Mouse (Mus musculus) 416B (cell line): ENCODE results near the gene Comt.

Source experiments
- DNase-seq: peaks from one replicate; pipeline ENCODE4 v3.0.0; 2011; ENCODE audit warnings: low read depth

Comt gene

DNA sequence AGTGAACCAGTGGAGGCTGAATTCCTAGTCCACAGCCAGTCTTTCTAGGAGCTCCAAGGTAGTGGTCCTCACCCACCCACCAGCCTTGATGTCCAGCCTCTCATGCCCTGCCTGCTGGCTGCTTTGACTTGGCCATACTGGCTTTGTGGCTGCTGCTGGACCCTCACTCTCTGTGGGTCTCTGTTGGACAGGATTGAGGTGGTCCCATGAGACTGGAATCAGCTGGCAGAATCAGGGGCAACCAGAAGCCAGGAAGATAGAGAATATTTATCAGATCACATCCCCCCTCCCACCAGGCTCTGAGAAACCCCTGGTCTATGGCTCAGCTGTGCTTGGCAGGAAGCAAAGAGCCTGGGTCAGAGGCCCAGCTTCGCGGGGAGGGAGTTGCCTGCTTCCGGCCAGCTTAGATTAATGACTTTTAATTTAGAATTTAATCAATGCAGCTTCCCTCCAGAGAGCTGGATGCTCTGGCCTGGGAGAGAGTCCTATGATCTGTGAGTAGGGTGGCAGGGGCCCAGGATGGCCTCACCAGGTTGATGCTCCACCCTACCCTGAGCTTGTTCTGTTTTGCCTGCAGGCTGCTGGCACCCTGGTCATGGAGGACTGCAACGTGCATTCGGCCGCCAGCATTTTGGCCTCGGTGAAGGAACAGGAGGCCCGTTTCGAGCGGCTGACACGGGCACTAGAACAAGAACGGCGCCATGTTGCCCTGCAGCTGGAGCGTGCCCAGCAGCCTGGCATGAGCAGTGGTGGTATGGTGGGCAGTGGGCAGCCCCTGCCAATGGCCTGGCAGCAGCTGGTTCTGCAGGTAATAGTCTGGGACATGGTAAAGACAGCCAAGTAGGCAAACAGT, 37.8 kb downstream of the Comt start:
- DNase-seq = no peak

GRCm38 (mm10) chr16:18387704-18388582, 38.7 kb downstream of the Comt start:
- DNase-seq = peak; percentile 20

DNA sequence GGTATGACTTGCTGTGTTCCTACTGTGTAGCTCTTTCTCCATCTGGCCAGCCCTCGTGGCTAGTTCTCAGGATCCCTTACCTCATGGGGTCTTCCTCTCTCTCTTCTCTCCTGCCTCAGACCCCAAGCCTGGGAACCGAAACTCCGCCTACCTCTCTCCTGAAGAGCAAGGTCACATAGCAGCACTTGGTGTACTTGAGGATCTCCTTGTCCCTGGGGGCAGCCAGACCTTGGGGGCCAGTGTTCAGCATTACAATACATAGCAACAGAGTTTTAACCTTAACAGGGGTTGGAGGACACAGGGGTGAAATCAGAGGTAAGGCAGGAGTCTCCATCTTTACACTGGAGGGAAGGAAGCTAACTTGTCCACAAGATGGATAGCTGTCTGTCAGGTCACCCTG, 39.7 kb downstream of the Comt start:
- no peak for DNase-seq

GRCm38 (mm10) chr16:18386451-18386850, 40.2 kb downstream of the Comt start:
- no peak for DNase-seq

DNA sequence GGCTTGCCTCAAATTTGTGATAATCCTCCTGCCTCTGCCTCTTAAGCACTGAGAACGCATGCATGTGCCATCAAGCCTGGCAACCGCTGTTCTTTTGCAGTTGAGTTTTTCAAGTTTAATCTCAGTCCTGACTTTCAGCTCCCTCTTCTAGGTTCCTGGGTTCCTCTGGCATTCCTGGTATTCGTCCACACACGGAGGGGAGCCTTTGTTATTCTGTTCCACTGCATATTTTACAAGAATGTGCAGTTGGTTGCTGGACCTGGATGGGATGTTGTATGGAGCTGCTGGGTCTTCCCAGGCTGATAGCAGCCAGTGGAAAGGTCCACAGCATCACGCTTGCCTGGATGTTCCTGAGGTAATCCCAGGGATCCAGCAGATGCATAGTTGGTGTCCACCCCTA, 41.2 kb downstream of the Comt start:
- DNase-seq = no peak

DNA sequence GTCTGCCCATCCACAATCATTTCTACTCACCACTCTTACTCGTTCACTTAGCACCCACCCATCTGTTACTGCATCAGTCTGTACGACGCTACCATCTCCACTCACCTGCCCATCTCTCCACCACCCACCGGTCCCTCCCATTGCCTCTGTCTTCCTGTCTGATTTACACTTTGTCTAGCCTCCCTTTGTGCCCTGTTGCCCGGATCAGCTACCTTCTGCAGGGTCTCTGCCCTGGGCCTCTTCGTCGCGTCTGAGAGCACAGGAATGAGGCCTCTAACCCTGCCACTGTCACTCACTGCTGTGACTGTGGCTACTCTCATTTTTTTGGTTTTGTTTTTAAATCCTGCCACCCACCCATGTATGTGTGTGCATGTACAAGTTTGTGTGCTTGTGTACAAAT, 42.0 kb downstream of the Comt start:
- no peak for DNase-seq

DNA sequence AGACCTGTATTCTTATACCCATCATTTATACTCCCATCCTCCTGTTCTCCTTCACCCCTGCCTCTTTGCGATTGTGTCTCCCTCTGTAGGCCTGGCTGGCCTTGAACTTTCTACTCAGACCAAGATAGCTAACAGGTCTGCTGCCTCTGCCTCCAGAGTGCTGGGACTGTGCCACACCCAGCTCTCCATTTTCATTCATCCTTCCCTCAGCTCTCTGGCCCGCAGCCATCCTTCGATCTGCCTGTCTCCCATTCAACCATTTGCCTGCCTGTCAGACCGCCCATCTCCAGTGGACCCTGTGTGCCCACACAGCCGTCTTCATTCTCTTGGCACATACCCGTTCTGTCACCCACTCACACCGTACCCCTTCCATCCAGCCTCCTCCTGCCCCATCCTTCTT, 42.4 kb downstream of the Comt start:
- no peak for DNase-seq

DNA sequence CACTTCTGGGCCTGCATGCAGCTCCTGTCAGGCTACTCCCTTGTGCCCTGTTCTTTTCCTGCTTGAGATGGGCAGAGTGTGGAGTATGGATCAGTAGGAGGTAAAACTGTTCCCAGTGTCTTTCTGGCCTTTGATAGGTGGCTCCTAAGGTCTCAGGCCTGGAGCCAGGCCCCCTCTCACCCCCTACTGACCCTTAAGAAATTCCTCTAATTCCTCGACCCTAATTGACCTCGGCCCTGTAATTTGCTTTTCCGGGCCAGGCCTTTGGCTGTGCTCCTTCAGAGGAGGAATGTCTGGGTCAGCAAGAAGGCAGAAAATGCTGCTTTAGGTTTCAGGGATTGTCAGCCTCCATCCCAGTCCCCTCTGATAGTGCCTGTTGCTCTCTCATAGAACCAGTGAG, 42.9 kb downstream of the Comt start:
- no peak for DNase-seq

DNA sequence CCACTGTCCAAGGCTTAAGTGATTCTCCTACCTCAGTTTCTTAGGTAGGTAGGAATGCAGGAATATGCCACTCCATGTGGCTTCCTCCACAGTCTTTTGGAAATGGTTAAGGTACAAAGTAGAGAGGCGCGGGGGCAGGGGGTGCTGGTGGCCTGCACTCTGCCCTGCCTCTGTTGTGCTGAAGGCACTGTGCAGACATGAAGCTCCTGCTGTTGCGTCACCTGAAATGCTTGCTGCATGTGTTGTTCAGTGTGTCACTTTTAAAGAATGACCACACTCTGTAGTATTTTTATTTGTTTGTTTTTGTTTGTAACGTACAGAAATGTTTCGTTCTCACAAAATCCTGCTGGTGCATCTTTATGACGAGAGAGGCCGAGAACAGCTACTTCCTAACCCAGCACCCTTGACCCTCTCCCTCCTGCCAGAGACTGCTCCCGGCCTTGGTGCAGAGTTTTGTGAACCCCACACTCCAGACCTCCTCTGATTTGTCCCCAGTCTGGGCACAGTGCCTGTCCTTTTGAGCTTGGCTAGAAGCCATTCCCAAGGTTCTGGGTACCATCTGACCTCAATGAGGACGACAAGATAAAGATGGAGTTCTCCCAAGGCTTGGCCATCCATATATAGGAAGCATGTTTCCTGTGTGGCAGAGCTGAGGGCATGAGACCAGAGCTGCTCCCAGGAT, 43.5 kb downstream of the Comt start:
- no peak for DNase-seq

DNA sequence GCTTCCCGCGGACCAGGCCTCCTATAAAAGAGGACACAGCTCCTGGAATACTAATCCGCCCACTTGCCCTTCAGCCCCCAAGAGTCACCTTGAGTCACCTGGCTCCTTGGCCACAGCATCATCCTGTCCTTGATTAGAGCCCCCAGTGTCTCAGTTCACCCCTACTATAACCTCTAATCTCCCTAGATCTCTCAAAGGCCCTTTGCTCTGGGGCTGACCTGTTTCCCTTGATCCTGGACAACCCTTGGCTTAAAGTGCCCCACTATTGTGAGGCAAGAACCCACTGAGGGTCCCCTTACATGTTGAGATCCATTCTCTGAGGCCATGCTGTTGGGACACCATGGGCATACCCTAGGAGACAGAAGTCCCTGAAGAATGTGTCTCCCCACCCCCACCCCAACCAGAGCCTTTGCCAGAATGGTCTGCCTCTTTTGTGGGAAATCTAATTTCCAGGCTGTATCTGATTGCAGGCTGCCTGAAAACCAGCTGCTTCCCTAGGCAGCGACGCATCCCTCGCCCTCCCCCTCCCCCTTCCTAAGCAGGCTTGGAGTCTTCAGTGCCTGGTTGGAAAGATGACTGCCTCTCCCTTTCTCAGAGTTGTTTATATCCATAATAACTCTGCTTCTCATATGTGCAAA, 44.9 kb downstream of the Comt start:
- DNase-seq = no peak

- DNase-seq = no peak
Measured at GRCm38 (mm10) chr16:18380495-18381063, 46.1 kb downstream of the Comt start.

GRCm38 (mm10) chr16:18379338-18380001, 47.2 kb downstream of the Comt start:
- DNase-seq = no peak

- no peak for DNase-seq
Measured at GRCm38 (mm10) chr16:18378489-18378888, 48.2 kb downstream of the Comt start.

DNA sequence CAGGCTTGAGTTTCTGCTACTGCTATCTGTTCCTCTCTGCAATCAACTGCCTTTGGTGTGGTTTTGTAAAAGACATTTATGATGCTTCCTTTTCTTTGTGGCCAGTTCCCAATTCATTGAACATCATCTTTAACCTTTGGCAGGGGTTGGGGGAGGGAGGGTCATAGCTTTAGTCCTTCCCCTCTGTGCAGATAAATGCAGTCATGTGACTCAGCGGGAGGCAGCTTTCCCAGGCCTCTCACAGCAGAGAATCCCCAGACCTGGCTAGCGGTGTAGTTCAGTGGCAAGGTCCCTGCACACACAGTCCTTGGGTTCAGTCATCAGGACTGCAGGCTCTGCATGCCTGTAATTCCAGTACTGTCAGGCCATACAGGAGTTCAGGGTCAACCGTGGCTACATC, 49.4 kb downstream of the Comt start:
- DNase-seq = peak; percentile 23

DNA sequence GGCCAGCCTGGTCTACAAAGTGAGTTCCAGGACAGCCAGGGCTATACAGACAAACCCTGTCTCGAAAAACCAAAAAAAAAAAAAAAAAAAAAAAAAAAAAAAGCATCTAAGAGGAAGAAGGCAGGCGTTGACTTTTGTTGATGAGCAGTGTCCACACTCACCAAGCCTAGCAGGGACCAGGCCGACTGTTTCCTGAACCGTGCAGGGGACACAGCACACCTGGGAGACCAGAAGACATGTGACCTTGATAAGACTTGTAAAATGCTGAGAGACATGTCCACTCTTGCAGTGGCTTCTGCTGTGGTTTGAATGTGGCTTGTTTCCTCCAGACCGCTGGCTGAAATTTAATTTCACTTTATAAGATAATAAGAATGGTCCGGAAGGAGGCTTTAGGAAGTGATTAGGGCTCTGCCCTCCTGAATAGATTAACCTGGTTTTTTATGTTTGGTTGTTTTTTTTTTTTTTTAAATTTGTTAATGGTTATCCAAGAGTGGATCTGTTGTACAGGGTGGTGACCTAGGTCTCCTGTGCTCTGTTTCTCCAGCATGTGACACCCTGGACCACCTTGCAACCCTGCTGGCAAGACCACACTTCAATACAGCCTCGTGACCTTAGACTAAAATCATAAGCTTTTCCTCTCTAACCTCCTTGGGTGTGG, 50.2 kb downstream of the Comt start:
- peak; percentile 74 for DNase-seq

GRCm38 (mm10) chr16:18373632-18374031, 53.0 kb downstream of the Comt start:
- no peak for DNase-seq

GRCm38 (mm10) chr16:18370197-18370596, 56.5 kb downstream of the Comt start:
- no peak for DNase-seq

GRCm38 (mm10) chr16:18366849-18367248, 59.8 kb downstream of the Comt start:
- DNase-seq = no peak

- DNase-seq = no peak
Measured at GRCm38 (mm10) chr16:18362948-18363347, 63.7 kb downstream of the Comt start.

DNA sequence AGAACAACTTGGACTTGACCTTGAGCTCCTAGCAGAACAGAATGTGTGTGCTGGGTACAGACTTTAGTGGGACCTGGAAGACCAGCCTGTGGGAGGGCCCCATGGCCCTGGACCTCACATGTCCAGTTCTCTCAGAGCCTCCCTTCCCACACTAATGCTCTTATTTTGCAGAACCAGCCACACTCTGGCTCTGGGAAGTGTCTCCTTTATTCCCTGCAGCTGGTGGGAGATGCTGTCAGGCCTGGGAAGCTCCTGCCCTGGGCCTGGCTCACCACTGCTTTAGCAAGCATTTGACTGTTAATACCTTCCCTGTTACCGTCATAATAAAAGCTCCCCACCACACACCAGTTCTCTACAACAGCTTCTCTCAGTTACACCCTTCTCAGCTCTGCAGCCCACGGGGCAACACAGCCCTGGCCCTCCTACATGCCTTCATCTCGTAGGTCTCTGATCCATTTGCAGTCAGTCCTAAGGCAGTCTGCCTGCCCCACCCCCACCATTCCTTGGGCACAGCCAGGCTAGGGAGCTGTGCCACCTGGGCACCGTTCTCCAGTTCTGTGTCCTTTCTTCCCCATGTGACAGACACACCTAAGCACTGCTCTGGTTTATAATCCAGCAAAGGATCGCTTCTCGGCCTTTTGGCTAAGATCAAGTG, 66.4 kb downstream of the Comt start:
- DNase-seq = no peak
